Mouse (Mus musculus) hindbrain, embryonic 11.5 days (tissue): ENCODE measurements at regions not wholly inside any gene's neighbourhood (a gene's known extent, or its start where the extent isn't known, plus 50 kb on each side); places are given as distances from the start of the nearest gene placed in this dataset.

Source experiments
- ATAC-seq: fragments of 200-750 bp; cut with Nextera tagmentation; 2 replicates; pipeline ENCODE4 v1.8.0; 2017; ENCODE audit warnings: mild to moderate bottlenecking, moderate TSS enrichment, moderate library complexity; ENCODE audit not compliant: low FRiP score
- DNase-seq: peaks from one replicate; pipeline ENCODE4 v3.0.0-alpha.2; 2015; ENCODE audit warnings: low spot score
- H3K27ac ChIP-seq: fragments of 300-500 bp; sonication (generic); 2 replicates; pipeline ENCODE4 v1.5.1; 2014; ENCODE audit warnings: mild to moderate bottlenecking, low read depth, low read length
- H3K27me3 ChIP-seq: fragments of 300-500 bp; sonication (generic); 2 replicates; pipeline ENCODE4 v1.6.1; 2014; ENCODE audit warnings: mild to moderate bottlenecking, low read length, moderate library complexity, mixed read lengths; ENCODE audit not compliant: control insufficient read depth, insufficient read depth
- H3K36me3 ChIP-seq: fragments of 300-500 bp; sonication (generic); 2 replicates; pipeline ENCODE4 v1.6.1; 2014; ENCODE audit warnings: mild to moderate bottlenecking, low read length, moderate library complexity, mixed read lengths; ENCODE audit not compliant: control insufficient read depth, insufficient read depth
- H3K4me1 ChIP-seq: fragments of 300-500 bp; sonication (generic); replicated peaks from 2 replicates; pipeline ENCODE4 v1.6.1; 2014; ENCODE audit warnings: low read length, mixed read lengths; ENCODE audit not compliant: control insufficient read depth, insufficient read depth
- H3K4me2 ChIP-seq: fragments of 300-500 bp; sonication (generic); replicated peaks from 2 replicates; pipeline ENCODE4 v1.6.1; 2014; ENCODE audit warnings: mild to moderate bottlenecking, low read depth, low read length
- H3K4me3 ChIP-seq: fragments of 300-500 bp; sonication (generic); 2 replicates; pipeline ENCODE4 v1.5.1; 2014; ENCODE audit warnings: low read depth, low read length
- H3K9ac ChIP-seq: fragments of 300-500 bp; sonication (generic); 2 replicates; pipeline ENCODE4 v1.6.1; 2014; ENCODE audit warnings: low read depth, low read length
- H3K9me3 ChIP-seq: fragments of 300-500 bp; sonication (generic); 2 replicates; pipeline ENCODE4 v1.6.1; 2016; ENCODE audit warnings: low read length; ENCODE audit not compliant: control insufficient read depth
- WGBS: fragments of 180-500 bp; shearing (Covaris S2); extraction: QIAGEN DNeasy Blood & Tissue Kit; methylation state at CpG from one replicate; pipeline ENCODE4 v1.1.7; 2014; 5-methylcytosine and 5-hydroxymethylcytosine counted together

DNA sequence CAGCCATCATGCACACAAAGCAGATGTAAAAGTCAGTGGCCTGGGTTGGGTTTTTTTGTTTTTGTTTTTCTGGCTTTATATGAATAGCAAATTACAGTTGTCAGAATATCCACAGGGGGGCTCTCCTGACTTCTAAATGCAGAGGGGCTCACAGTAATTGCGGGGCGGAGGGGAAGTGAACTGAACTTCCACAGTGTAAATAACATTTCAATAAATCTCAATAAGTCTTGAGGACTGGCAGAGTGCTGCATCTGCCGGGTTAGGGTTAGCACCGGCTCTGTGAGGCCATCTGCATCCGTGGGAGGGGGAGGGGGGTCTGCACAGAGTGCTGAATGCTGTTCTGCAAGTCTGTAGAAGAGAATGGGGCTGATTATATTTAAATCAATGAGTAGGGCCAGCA, 50.3 kb upstream of the Arl4c start:
- WGBS, result 14% methylated on average over 5 of the region's 5 CpGs
- no peaks in the 10 kb centered on the region for H3K27me3 ChIP-seq
- H3K27ac ChIP-seq, result no peak overlapping the region
- DNase-seq, result peak; percentile 71
- no peak overlapping the region for H3K9ac ChIP-seq
- no peak overlapping the region for H3K4me2 ChIP-seq
- ATAC-seq, result peak; percentile 66
- no peaks in the 10 kb centered on the region for H3K9me3 ChIP-seq
- peaks cover 3% of the 10 kb centered on the region; the same call in 1 of the 2 replicates for H3K4me1 ChIP-seq
- no peak overlapping the region for H3K4me3 ChIP-seq
- no peaks in the 10 kb centered on the region for H3K36me3 ChIP-seq

DNA sequence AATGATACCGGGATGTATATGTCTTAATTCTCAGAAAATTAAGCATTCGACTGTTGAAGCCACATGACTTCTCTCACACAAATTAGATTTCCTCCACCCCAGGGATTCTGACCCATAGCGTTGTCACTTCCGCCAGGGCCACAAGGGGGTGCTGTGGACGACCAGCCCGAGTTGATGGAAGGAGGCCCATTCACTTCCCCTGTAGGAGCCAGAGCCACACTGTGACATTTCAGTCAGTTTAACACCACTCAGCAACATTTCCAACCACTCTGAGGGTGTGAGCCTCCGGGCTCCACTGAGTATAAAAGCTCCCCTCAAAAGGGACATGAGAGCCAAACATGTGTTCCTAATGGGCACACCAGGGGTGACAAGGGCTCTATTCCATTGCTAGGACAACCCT, 54.6 kb upstream of the Arl4c start:
- Histone ChIP-seq H3K27ac (peak overlapping the region; percentile 62), H3K9me3 (no peaks in the 10 kb centered on the region), H3K27me3 (no peaks in the 10 kb centered on the region), H3K4me1 (peaks cover 3% of the 10 kb centered on the region; the same call in 1 of the 2 replicates), H3K4me2 (no peak overlapping the region), H3K4me3 (no peak overlapping the region), H3K9ac (no peak overlapping the region), H3K36me3 (no peaks in the 10 kb centered on the region)
- DNase-seq (peak; percentile 70), ATAC-seq (peak; percentile 44)
- 75% methylated on average over 7 of the region's 7 CpGs for WGBS

- Histone ChIP-seq H3K9ac (no peak overlapping the region), H3K4me3 (no peak overlapping the region), H3K27ac (peak overlapping the region; percentile 62), H3K9me3 (no peaks in the 10 kb centered on the region), H3K4me2 (no peak overlapping the region), H3K36me3 (no peaks in the 10 kb centered on the region), H3K4me1 (peaks cover 3% of the 10 kb centered on the region; the same call in 1 of the 2 replicates), H3K27me3 (no peaks in the 10 kb centered on the region)
- peak; percentile 33; the same call in 1 of the 2 replicates for ATAC-seq
- 50% methylated on average over 7 of the region's 7 CpGs for WGBS
- DNase-seq, result peak; percentile 33
Measured at GRCm38 (mm10) chr1:88757162-88757561, 55.1 kb upstream of the Arl4c start.

DNA sequence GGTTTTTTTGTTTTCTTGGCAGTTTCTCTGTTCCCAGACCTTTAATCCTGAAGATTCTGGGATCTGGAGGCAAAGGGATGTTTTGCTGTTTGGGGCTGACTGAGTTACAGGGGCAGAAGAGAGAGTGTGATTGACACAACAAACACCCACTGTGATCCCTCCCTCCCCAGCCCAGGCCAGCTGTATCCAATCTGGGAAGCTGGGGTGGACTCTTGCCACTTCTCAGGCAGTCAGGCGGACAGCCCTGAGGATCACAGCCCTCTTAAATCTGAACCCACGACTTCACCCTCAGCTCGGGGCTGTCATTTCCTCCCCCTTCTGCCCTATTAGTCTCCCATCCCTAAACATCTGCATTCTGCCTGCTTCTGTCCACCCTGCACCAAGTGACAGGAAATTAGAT, 55.7 kb upstream of the Arl4c start:
- Histone ChIP-seq H3K27ac (peak overlapping the region; percentile 62; the same call in 1 of the 2 replicates), H3K4me3 (no peak overlapping the region), H3K9ac (peak overlapping the region; percentile 17; the same call in 1 of the 2 replicates), H3K36me3 (no peaks in the 10 kb centered on the region), H3K9me3 (no peaks in the 10 kb centered on the region), H3K4me1 (0 out of 2 replicates have a peak, but pooled peaks cover 2% of the 10 kb centered on the region), H3K4me2 (no peak overlapping the region), H3K27me3 (no peaks in the 10 kb centered on the region)
- DNase-seq, result peak; percentile 38
- no peak for ATAC-seq
- 22% methylated on average over 3 of the region's 3 CpGs for WGBS

DNA sequence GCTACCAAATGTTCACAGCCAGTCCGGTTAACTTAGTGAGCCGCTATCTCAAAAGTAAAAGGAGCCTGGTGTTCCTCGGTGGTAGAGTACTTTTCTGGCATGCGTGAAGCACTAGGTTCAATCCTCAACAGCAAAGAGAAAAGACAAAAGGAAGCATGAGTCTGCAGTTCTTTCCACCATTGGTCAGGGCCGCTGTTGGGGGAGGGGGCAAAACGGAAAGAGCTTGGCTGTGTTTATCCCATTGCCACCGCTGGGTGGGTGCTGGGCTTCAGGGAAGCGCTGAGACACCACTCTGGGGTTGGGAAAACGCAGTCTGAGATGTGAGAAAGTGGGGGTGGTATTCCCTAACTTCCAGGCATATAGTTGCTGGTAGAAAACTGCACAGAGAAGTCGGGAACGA, 58.6 kb upstream of the Arl4c start:
- no peaks in the 10 kb centered on the region for H3K9me3 ChIP-seq
- no peak overlapping the region for H3K4me3 ChIP-seq
- 66% methylated on average over 11 of the region's 11 CpGs for WGBS
- no peak overlapping the region for H3K9ac ChIP-seq
- no peaks in the 10 kb centered on the region for H3K36me3 ChIP-seq
- no peak overlapping the region for H3K27ac ChIP-seq
- ATAC-seq (no peak), DNase-seq (no peak)
- H3K4me1 ChIP-seq, result 0 out of 2 replicates have a peak, but pooled peaks cover 2% of the 10 kb centered on the region
- no peak overlapping the region for H3K4me2 ChIP-seq
- H3K27me3 ChIP-seq, result no peaks in the 10 kb centered on the region

GRCm38 (mm10) chr1:88761121-88761520, 59.1 kb upstream of the Arl4c start:
- Histone ChIP-seq H3K4me2 (no peak overlapping the region), H3K9me3 (no peaks in the 10 kb centered on the region), H3K9ac (no peak overlapping the region), H3K4me3 (no peak overlapping the region), H3K36me3 (no peaks in the 10 kb centered on the region), H3K27ac (no peak overlapping the region), H3K4me1 (0 out of 2 replicates have a peak, but pooled peaks cover 2% of the 10 kb centered on the region), H3K27me3 (no peaks in the 10 kb centered on the region)
- no peak for ATAC-seq
- DNase-seq, result no peak
- WGBS, result 72% methylated on average over 6 of the region's 6 CpGs

- WGBS, result 66% methylated on average over 6 of the region's 6 CpGs
- Histone ChIP-seq H3K4me2 (no peak overlapping the region), H3K4me3 (no peak overlapping the region), H3K9me3 (no peaks in the 10 kb centered on the region), H3K36me3 (no peaks in the 10 kb centered on the region), H3K27me3 (no peaks in the 10 kb centered on the region), H3K9ac (no peak overlapping the region), H3K4me1 (no peaks in the 10 kb centered on the region), H3K27ac (no peak overlapping the region)
- ATAC-seq, result no peak
- no peak for DNase-seq
Measured at GRCm38 (mm10) chr1:88763725-88764364, 61.8 kb upstream of the Arl4c start.

GRCm38 (mm10) chr1:88764478-88764877, 62.5 kb upstream of the Arl4c start:
- WGBS, result 94% methylated on average over 1 of the region's 1 CpGs

DNA sequence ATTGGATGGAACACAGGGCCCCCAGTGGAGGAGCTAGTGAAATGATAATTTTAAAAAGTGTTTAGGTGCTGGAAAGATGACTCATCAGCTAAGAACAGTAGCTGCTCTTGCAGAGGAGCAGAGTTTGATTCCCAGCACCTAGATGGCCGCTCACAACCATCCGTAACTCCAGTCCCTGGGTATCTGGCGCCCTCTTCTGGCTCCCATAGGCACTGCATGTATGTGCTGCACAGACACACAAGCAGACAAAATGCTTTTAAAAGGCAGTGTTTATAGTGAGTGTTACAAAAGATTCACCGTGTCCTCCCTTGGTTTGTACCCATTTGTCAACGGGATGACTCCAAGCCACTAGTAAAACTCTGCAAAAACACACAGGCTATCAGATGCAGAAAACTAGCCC, 75.0 kb upstream of the Arl4c start:
- Histone ChIP-seq H3K9ac (no peak overlapping the region), H3K4me3 (no peak overlapping the region), H3K27ac (no peak overlapping the region), H3K9me3 (no peaks in the 10 kb centered on the region), H3K4me2 (no peak overlapping the region), H3K27me3 (no peaks in the 10 kb centered on the region), H3K36me3 (no peaks in the 10 kb centered on the region), H3K4me1 (no peaks in the 10 kb centered on the region)
- ATAC-seq (no peak), DNase-seq (no peak)
- 91% methylated on average over 5 of the region's 5 CpGs for WGBS

More at GRCm38 (mm10) chr1:88764478-88764877, 62.5 kb upstream of the Arl4c start:
- Histone ChIP-seq H3K9me3 (no peaks in the 10 kb centered on the region), H3K9ac (no peak overlapping the region), H3K4me1 (no peaks in the 10 kb centered on the region), H3K27me3 (no peaks in the 10 kb centered on the region), H3K36me3 (no peaks in the 10 kb centered on the region), H3K27ac (no peak overlapping the region), H3K4me3 (no peak overlapping the region), H3K4me2 (no peak overlapping the region)
- ATAC-seq (no peak), DNase-seq (no peak)
